In the genomic region with DNA sequence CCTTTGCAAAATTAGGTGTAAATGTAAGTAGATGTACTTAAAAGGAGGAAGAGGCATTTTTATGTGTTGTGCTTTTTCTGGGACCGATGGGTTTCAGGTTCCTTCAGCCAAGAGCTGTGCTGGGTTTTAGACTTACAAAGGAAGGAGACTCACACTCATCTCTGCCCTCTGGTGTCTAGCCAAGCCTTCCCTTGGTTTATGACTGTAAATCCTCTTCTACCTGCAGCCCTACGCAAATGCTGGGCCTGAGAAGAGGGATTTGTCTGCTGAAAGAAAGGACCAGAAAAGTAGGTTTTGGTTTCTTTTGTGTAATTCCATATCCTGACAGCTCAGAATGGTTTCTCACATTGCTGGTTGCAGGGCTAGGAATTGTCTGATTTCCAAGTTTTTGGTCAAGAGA, we compare ENCODE assay signal across 7 mouse cellular contexts. TPM values are rescaled to one million over a fixed set of nuclear protein-coding genes. Genes with fewer than 3 reads are reported as not detected.
DNase-seq lines count a peak whose midpoint lies in the region; ATAC-seq and TF ChIP-seq lines count a peak whose summit lies in the region.

No protein-coding gene starts in this region.

- DNase-seq in lung, embryonic 14.5 days: peak; percentile 62
- no peak for DNase-seq in lung, postnatal 4 days

- peaks cover 24% of the 10 kb centered on the region for H3K4me1 ChIP-seq in lung, embryonic 14.5 days (ENCODE audit: insufficient read depth)
- H3K4me1 ChIP-seq in brown adipose tissue, adult 24 weeks (ENCODE audit: control insufficient read depth, insufficient read depth, insufficient read length, low read length): no peaks in the 10 kb centered on the region
- H3K4me1 ChIP-seq in embryonic fibroblast, embryonic 13.5 days (ENCODE audit: control insufficient read depth, insufficient read depth, low read length): no peaks in the 10 kb centered on the region
- H3K4me1 ChIP-seq in limb, embryonic 15.5 days: peaks cover 22% of the 10 kb centered on the region; the same call in 1 of the 2 replicates
- H3K4me1 ChIP-seq in stomach, embryonic 16.5 days (ENCODE audit: control insufficient read depth, insufficient read depth, low read length): peaks cover 22% of the 10 kb centered on the region

- H3K9me3 ChIP-seq in lung, embryonic 14.5 days (ENCODE audit: low read depth, low read length): no peaks in the 10 kb centered on the region
- no peaks in the 10 kb centered on the region for H3K9me3 ChIP-seq in limb, embryonic 15.5 days
- H3K9me3 ChIP-seq in stomach, embryonic 16.5 days (replicated peaks; ENCODE audit: control insufficient read depth, low read length): no peaks in the 10 kb centered on the region

- no peaks in the 10 kb centered on the region for H3K27me3 ChIP-seq in lung, embryonic 14.5 days (ENCODE audit: insufficient read depth, low read length)
- H3K27me3 ChIP-seq in limb, embryonic 15.5 days: no peaks in the 10 kb centered on the region
- no peaks in the 10 kb centered on the region for H3K27me3 ChIP-seq in stomach, embryonic 16.5 days (ENCODE audit: control insufficient read depth, insufficient read depth, low read length)

- peak overlapping the region; percentile 75; the same call in 1 of the 2 replicates for H3K9ac ChIP-seq in lung, embryonic 14.5 days
- H3K9ac ChIP-seq in limb, embryonic 15.5 days: no peak overlapping the region
- no peak overlapping the region for H3K9ac ChIP-seq in stomach, embryonic 16.5 days (ENCODE audit: low read length)

- TF ChIP-seq POLR2A in embryonic fibroblast, embryonic 13.5 days (IDR thresholded peaks at IDR 0.05; ENCODE audit: low read depth, low read length): no peak

- H3K4me2 ChIP-seq in lung, embryonic 14.5 days: peak overlapping the region; percentile 96
- peak overlapping the region; percentile 99 for H3K4me2 ChIP-seq in limb, embryonic 15.5 days
- H3K4me2 ChIP-seq in stomach, embryonic 16.5 days (ENCODE audit: low read depth, low read length): peak overlapping the region; percentile 97

- 30% methylated on average over 2 of the region's 2 CpGs for WGBS in lung, embryonic 14.5 days
- WGBS in limb, embryonic 15.5 days: 23% methylated on average over 2 of the region's 2 CpGs
- 19% methylated on average over 2 of the region's 2 CpGs for WGBS in stomach, embryonic 16.5 days

- H3K27ac ChIP-seq in lung, embryonic 14.5 days (ENCODE audit: low read depth): no peak overlapping the region
- no peak overlapping the region for H3K27ac ChIP-seq in brown adipose tissue, adult 24 weeks (replicated peaks; ENCODE audit: low read depth, low read length)
- peak overlapping the region; percentile 23; the same call in 1 of the 2 replicates for H3K27ac ChIP-seq in embryonic fibroblast, embryonic 13.5 days (ENCODE audit: insufficient read depth, low read length)
- H3K27ac ChIP-seq in limb, embryonic 15.5 days: no peak overlapping the region
- no peak overlapping the region; the same call in 1 of the 2 replicates for H3K27ac ChIP-seq in stomach, embryonic 16.5 days (ENCODE audit: low read length)

- H3K4me3 ChIP-seq in lung, embryonic 14.5 days (ENCODE audit: low read depth, low read length): peak overlapping the region; percentile 71
- H3K4me3 ChIP-seq in brown adipose tissue, adult 24 weeks (ENCODE audit: insufficient read depth, low read depth, low read length): peak overlapping the region; percentile 9; the same call in 1 of the 2 replicates
- H3K4me3 ChIP-seq in embryonic fibroblast, embryonic 13.5 days (ENCODE audit: insufficient read depth, low read length): peak overlapping the region; percentile 20
- H3K4me3 ChIP-seq in limb, embryonic 15.5 days: peak overlapping the region; percentile 78
- peak overlapping the region; percentile 77 for H3K4me3 ChIP-seq in stomach, embryonic 16.5 days (replicated peaks; ENCODE audit: low read length)

- no peaks in the 10 kb centered on the region for H3K36me3 ChIP-seq in lung, embryonic 14.5 days (ENCODE audit: insufficient read depth)
- H3K36me3 ChIP-seq in limb, embryonic 15.5 days: no peaks in the 10 kb centered on the region
- H3K36me3 ChIP-seq in stomach, embryonic 16.5 days (ENCODE audit: control insufficient read depth, insufficient read depth, low read length): no peaks in the 10 kb centered on the region

- peak; percentile 34; the same call in 1 of the 2 replicates for TF ChIP-seq CTCF in lung, embryonic 14.5 days (IDR thresholded peaks at IDR 0.05; ENCODE audit: low read depth)
- TF ChIP-seq CTCF in embryonic fibroblast, embryonic 13.5 days (IDR thresholded peaks at IDR 0.05; ENCODE audit: borderline replicate concordance, insufficient read depth, low read length): no peak

- ATAC-seq in lung, embryonic 14.5 days (ENCODE audit: insufficient read depth): no peak
- no peak for ATAC-seq in limb, embryonic 15.5 days (ENCODE audit: insufficient number of reproducible peaks, low FRiP score, low TSS enrichment, low read depth)
- ATAC-seq in stomach, embryonic 16.5 days (ENCODE audit: insufficient read depth, low FRiP score): no peak
- ATAC-seq in monocyte, adult 5-6 weeks (replicated peaks; ENCODE audit: insufficient number of reproducible peaks, low FRiP score, low TSS enrichment, poor library complexity, severe bottlenecking): no peak

RNA-seq across cellular contexts. Expression of a gene that starts 1.3 kb away (rescaled TPM):
- 33.8 and 36.5 TPM in 2 replicates for polyA plus RNA-seq in lung, embryonic 14.5 days (2014; fragmentation: Nextera tagmentation; extraction: Ambion mirVana)
- 20.7 and 69.6 TPM in 2 replicates for polyA plus RNA-seq in brown adipose tissue, adult 24 weeks (2012; ENCODE audit: insufficient read depth, insufficient read length, missing spikeins)
- 32.3 and 34.3 TPM in 2 replicates for polyA plus RNA-seq in embryonic fibroblast, embryonic 13.5 days (2011; ENCODE audit: insufficient read length, low read depth, missing spikeins)
- polyA plus RNA-seq in limb, embryonic 15.5 days (2015; fragmentation: Nextera tagmentation; extraction: Ambion mirVana): 31.0 and 36.0 TPM in 2 replicates
- 26.1 and 32.2 TPM in 2 replicates for polyA plus RNA-seq in stomach, embryonic 16.5 days (2015; fragmentation: Nextera tagmentation; extraction: Ambion mirVana)
- 28.9 to 43.8 TPM (median 38.3 TPM) in 3 replicates for total RNA-seq in monocyte, adult 5-6 weeks (2017)

Comparison
In these comparisons a context has a peak if more than half of its experiments do, and no peak if none do; other contexts are left out.
1. H3K4me3 ChIP-seq: peak in every context shown above with its lines; median percentile 78 in limb, embryonic 15.5 days; 77 in stomach, embryonic 16.5 days; 71 in lung, embryonic 14.5 days; 20 in embryonic fibroblast, embryonic 13.5 days; 9 in brown adipose tissue, adult 24 weeks.